In the genomic region with DNA sequence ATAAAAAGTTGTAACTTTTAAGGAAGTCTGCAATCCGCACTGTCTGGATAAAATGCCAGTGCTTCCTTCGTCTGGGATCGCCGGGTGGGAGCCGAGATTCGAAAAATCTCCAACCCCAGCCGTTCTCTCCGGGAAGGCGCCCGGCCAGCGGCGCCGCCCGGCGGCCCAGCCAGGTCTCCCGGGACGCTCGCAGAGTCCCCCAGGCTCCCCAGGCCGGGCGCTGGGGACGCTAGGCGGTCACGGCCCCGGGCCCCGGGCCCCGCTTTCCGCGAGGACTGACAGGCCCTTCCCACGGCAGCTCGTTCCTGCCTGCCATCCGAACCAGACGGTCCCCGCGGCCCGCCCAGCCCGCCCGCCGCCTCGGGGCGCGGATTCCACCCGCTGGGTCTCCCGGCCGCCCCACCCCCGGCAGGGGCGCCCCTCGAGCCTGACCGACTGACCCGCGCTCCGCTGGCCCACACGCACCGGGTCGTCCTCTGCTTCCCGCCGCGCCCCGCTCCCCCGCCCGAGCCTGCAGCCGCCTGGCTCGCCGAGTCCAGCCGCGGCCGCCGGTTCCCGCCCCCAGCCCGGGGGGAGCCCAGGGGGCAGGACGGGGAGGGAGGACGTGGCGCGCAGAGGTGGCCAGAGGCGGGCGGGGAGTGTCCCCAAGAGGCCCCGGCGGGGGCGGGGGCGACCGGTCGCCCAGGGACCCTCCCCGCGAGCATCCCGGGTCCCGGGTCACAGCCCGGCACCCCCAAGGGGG, we compare ENCODE assay signal across 8 mouse cellular contexts. TPM values are rescaled to one million over a fixed set of nuclear protein-coding genes. Genes with fewer than 3 reads are reported as not detected.
DNase-seq lines count a peak whose midpoint lies in the region; ATAC-seq lines count a peak whose summit lies in the region.

No protein-coding gene starts in this region.

- H3K9ac ChIP-seq in hindbrain, embryonic 14.5 days: peak overlapping the region; percentile 81

- no peaks in the 10 kb centered on the region for H3K36me3 ChIP-seq in hindbrain, embryonic 14.5 days (replicated peaks; ENCODE audit: control insufficient read depth, insufficient read depth)

- peak overlapping the region; percentile 88 for H3K4me3 ChIP-seq in hindbrain, embryonic 14.5 days (replicated peaks; ENCODE audit: low read length)

- under 1% methylated on average over 70 of the region's 86 CpGs for WGBS in hindbrain, embryonic 14.5 days

- no peaks in the 10 kb centered on the region for H3K27me3 ChIP-seq in hindbrain, embryonic 14.5 days (ENCODE audit: control insufficient read depth, insufficient read depth, low read length)

- intact Hi-C loops in left cerebral cortex, postnatal 4 days (cut with DNase I): loop anchor here (10.0 kb wide), 1 partner anchor 155 kb away; no protein-coding TSS in a partner anchor

- no peaks in the 10 kb centered on the region for H3K9me3 ChIP-seq in hindbrain, embryonic 14.5 days (ENCODE audit: control insufficient read depth, low read length)

- peak overlapping the region; percentile 89 for H3K27ac ChIP-seq in hindbrain, embryonic 14.5 days

- peak; percentile 42 for ATAC-seq in hindbrain, embryonic 14.5 days (ENCODE audit: low FRiP score)
- no peak for ATAC-seq in megakaryocyte-erythroid progenitor cell, adult 5-6 weeks (replicated peaks; ENCODE audit: low FRiP score, low TSS enrichment, poor library complexity, severe bottlenecking)

- DNase-seq in Muller cell, postnatal 12 days (ENCODE audit: inconsistent ontology term): peak; percentile 94
- DNase-seq in cerebellum, adult 18-20 months: peak; percentile 36 to 52
- peak; percentile 75 for DNase-seq in gastrocnemius, adult 18-20 months (ENCODE audit: low spot score)
- DNase-seq in hindbrain, embryonic 14.5 days (ENCODE audit: low spot score): no peak
- peak; percentile 43 for DNase-seq in left cerebral cortex, postnatal 4 days
- peak; percentile 37 for DNase-seq in mesoderm, embryonic 11.5 days (ENCODE audit: low read depth, low spot score)
- peak; percentile 41 for DNase-seq in skeletal muscle tissue, adult 2 months (ENCODE audit: low read depth, low spot score)

- peak overlapping the region; percentile 66 for H3K4me2 ChIP-seq in hindbrain, embryonic 14.5 days (replicated peaks)

- H3K4me1 ChIP-seq in hindbrain, embryonic 14.5 days (replicated peaks; ENCODE audit: control insufficient read depth, insufficient read depth, low read length): no peaks in the 10 kb centered on the region; the same call in 1 of the 2 replicates

RNA-seq across cellular contexts. Expression of gene Fndc3b, which starts 1.0 kb away (rescaled TPM):
- 10 to 100 TPM; 13.9 to 18.5 TPM for total RNA-seq in gastrocnemius, adult 18-20 months (2021)
- 11.3 and 11.4 TPM in 2 replicates for polyA plus RNA-seq in hindbrain, embryonic 14.5 days (2014; fragmentation: Nextera tagmentation; extraction: Ambion mirVana)
- 10 to 100 TPM; 25.9 to 26.4 TPM for total RNA-seq in left cerebral cortex, postnatal 4 days (2021)
- total RNA-seq in megakaryocyte-erythroid progenitor cell, adult 5-6 weeks (2014; fragmentation: Nextera tagmentation): 0.96 and 2.8 TPM in 2 replicates
- 0.28 and 1.3 TPM in 2 replicates for total RNA-seq in megakaryocyte-erythroid progenitor cell, adult 5-6 weeks (2017)
